Mouse (Mus musculus) C2C12 (cell line): ENCODE measurements around the gene Slc6a19. TPM values are rescaled to one million over a fixed set of nuclear protein-coding genes. Genes with fewer than 3 reads are reported as not detected.

Source experiments
- H3K27me3 ChIP-seq: one replicate; pipeline ENCODE4 v1.6.1; 2011; ENCODE audit not compliant: control insufficient read depth, insufficient read depth, insufficient read length
- H3K36me3 ChIP-seq: one replicate; pipeline ENCODE4 v1.6.1; 2011; ENCODE audit not compliant: control insufficient read depth, insufficient read depth
- H3K4me3 ChIP-seq: one replicate; pipeline ENCODE4 v1.5.1; 2011; ENCODE audit warnings: mild to moderate bottlenecking, control low read depth; ENCODE audit not compliant: poor library complexity, insufficient read depth, severe bottlenecking
- H3K79me2 ChIP-seq: one replicate; pipeline ENCODE4 v1.6.1; 2011; ENCODE audit not compliant: control insufficient read depth, insufficient read depth
- H3K79me3 ChIP-seq: one replicate; pipeline ENCODE4 v1.6.1; 2011; ENCODE audit warnings: low read depth, control low read depth
- H3ac ChIP-seq: one replicate; pipeline ENCODE3; 2011; ENCODE audit warnings: low read depth; ENCODE audit not compliant: control insufficient read depth, insufficient read length
- CEBPB ChIP-seq: IDR thresholded peaks from one replicate; pipeline ENCODE4 v1.6.1; 2011; ENCODE audit warnings: low read depth, mild to moderate bottlenecking, control low read depth, moderate library complexity
- CTCF ChIP-seq: IDR thresholded peaks from one replicate; pipeline ENCODE4 v1.5.1; 2011; ENCODE audit not compliant: control insufficient read depth, insufficient read depth, insufficient read length
- FOSL1 ChIP-seq: IDR thresholded peaks from one replicate; pipeline ENCODE4 v1.8.0; 2011; ENCODE audit warnings: mild to moderate bottlenecking, low read length; ENCODE audit not compliant: poor library complexity, insufficient read depth, severe bottlenecking
- MAX ChIP-seq: IDR thresholded peaks from one replicate; pipeline ENCODE4 v1.6.1; 2011; ENCODE audit warnings: mild to moderate bottlenecking, control low read depth
- MYOD1 ChIP-seq: IDR thresholded peaks from one replicate; pipeline ENCODE4 v1.6.1; 2011; ENCODE audit warnings: low read depth; ENCODE audit not compliant: control insufficient read depth, insufficient read length
- MYOG ChIP-seq: IDR thresholded peaks from one replicate; pipeline ENCODE4 v1.6.1; 2011; ENCODE audit not compliant: control insufficient read depth, insufficient read length; ENCODE audit errors: extremely low read depth
- USF1 ChIP-seq: IDR thresholded peaks from one replicate; pipeline ENCODE4 v1.6.1; 2011; ENCODE audit warnings: low read depth, mild to moderate bottlenecking, control low read depth, moderate library complexity
- polyA plus RNA-seq: library from polyadenylated mRNA; unstranded; fragments of >200 nt; fragmentation: generic; extraction: Trizol; gene quantifications from one replicate; pipeline ENCODE4 v1.2.1, GENCODE M21; 2012; ENCODE audit warnings: missing spikeins

The Slc6a19 gene
- polyA plus RNA-seq, 1 experiment: not detected

- TF ChIP-seq CEBPB: no peak
- no peak for TF ChIP-seq FOSL1
- TF ChIP-seq MAX: no peak
- no peak for TF ChIP-seq MYOG
- TF ChIP-seq CTCF: no peak
- TF ChIP-seq MYOD1: no peak
- no peak for TF ChIP-seq USF1
- Histone ChIP-seq H3K4me3 (no peak overlapping the region), H3K36me3 (no peaks in the 10 kb centered on the region), H3ac (no peak overlapping the region), H3K79me2 (no peaks in the 10 kb centered on the region), H3K27me3 (peaks cover 6% of the 10 kb centered on the region), H3K79me3 (no peaks in the 10 kb centered on the region)
Observed at GRCm38 (mm10) chr13:73736943-73737342, 32.3 kb upstream of the Slc6a19 start.

- no peak overlapping the region for H3ac ChIP-seq
- no peaks in the 10 kb centered on the region for H3K27me3 ChIP-seq
- H3K79me2 ChIP-seq: no peaks in the 10 kb centered on the region
- TF ChIP-seq CTCF (no peak), MYOD1 (no peak), USF1 (no peak)
- H3K36me3 ChIP-seq: no peaks in the 10 kb centered on the region
- H3K79me3 ChIP-seq: no peaks in the 10 kb centered on the region
- no peak overlapping the region for H3K4me3 ChIP-seq
Observed at GRCm38 (mm10) chr13:73735928-73736327, 31.3 kb upstream of the Slc6a19 start.

- TF ChIP-seq MYOG: no peak
- TF ChIP-seq FOSL1: no peak
- TF ChIP-seq USF1: no peak
- no peak for TF ChIP-seq MAX
- no peak for TF ChIP-seq CEBPB
- TF ChIP-seq CTCF: no peak
- no peak for TF ChIP-seq MYOD1
- H3K79me3 ChIP-seq: no peaks in the 10 kb centered on the region
Observed at GRCm38 (mm10) chr13:73735270-73735669, 30.6 kb upstream of the Slc6a19 start.

GRCm38 (mm10) chr13:73734379-73734778 is 29.7 kb upstream of the Slc6a19 start:
- Histone ChIP-seq H3K4me3 (no peak overlapping the region), H3K36me3 (no peaks in the 10 kb centered on the region), H3K27me3 (no peaks in the 10 kb centered on the region), H3ac (no peak overlapping the region), H3K79me3 (no peaks in the 10 kb centered on the region), H3K79me2 (no peaks in the 10 kb centered on the region)
- TF ChIP-seq USF1: no peak
- no peak for TF ChIP-seq MYOG
- TF ChIP-seq MAX: no peak
- no peak for TF ChIP-seq MYOD1
- no peak for TF ChIP-seq CTCF
- TF ChIP-seq CEBPB: no peak

More at GRCm38 (mm10) chr13:73735270-73735669, 30.6 kb upstream of the Slc6a19 start:
- no peak overlapping the region for H3K4me3 ChIP-seq
- H3ac ChIP-seq: no peak overlapping the region
- no peaks in the 10 kb centered on the region for H3K79me2 ChIP-seq
- no peaks in the 10 kb centered on the region for H3K27me3 ChIP-seq
- no peaks in the 10 kb centered on the region for H3K36me3 ChIP-seq

- TF ChIP-seq CTCF: no peak
- TF ChIP-seq MYOG: no peak
- TF ChIP-seq CEBPB: no peak
- no peak for TF ChIP-seq MYOD1
- TF ChIP-seq MAX: no peak
- TF ChIP-seq FOSL1: no peak
- TF ChIP-seq USF1: no peak
- Histone ChIP-seq H3K79me3 (no peaks in the 10 kb centered on the region), H3K79me2 (no peaks in the 10 kb centered on the region), H3K27me3 (no peaks in the 10 kb centered on the region), H3K4me3 (no peak within 1 kb of the TSS), H3ac (no peak within 1 kb of the TSS), H3K36me3 (no peaks in the 10 kb centered on the region)
Observed at GRCm38 (mm10) chr13:73732742-73733700, 28.4 kb upstream of the Slc6a19 start, which contains the start of gene Slc12a7. Slc12a7 (plus strand) TSS chr13:73733094.
